Mouse (Mus musculus): ENCODE results near the gene Pam.

Gene Pam

GRCm38 (mm10) chr1:98095246-98095990, at the start of gene Pam:
TSS of gene Pam (minus strand) at chr1:98095646.
- peak; percentile 87 for DNase-seq (ENCODE audit: low spot score)

DNA sequence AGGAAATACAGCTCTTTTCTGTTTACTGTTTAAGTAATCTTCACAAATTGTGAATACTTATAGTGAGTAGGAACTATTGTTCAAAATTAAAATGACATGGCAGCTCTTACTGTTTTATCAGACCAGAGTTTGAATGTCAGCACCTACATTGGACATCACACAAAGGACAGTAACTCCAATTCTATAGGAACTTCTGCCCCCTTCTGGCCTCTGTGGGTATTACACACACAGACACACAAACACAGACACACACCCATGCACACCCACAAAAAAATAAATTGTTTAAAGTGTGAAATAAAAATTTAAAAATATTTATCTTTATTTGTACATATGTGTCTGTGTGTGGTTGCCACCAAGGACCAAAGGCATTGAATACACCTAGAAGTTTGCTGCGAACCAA, 49.4 kb upstream of the Pam start:
- DNase-seq (ENCODE audit: low spot score): no peak

GRCm38 (mm10) chr1:98131244-98131643, 35.8 kb upstream of the Pam start:
- no peak for DNase-seq (ENCODE audit: low spot score)

DNA sequence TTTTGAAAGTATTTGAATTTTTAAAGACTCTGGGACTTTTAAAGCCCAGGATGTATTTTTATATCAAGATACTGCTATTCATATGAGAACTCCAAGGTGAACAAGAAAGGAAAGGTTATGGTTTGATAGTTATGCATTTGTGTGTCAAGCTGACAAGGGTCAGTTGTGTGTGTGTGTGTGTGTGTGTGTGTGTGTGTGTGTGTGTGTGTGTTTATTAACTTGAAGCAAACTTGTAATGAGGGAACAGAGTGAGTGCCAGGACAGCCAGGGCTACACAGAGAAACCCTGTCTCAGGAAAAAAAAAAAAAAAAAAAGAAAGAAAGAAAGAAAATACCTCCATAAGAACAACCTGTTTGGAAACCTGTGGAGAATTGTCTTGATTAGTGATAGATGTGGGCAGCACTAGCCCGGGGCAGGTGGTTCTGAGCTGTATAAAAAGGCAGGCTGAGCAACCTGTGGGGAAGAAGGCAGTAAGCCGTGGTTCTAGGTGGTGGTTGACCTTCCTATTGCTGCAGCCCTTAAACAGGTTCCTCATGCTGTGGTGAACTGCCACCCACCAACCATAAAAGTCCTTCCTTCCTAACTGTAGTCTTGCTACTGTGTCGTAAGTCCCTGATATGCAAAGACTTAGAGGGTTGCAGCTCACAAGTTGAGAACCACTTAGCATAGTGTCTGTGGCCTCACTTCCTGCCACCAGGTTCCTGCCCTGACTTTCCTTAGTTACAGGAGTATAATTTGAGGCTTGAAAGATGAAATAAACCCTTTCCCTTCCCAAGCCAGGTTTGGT, 34.3 kb upstream of the Pam start:
- DNase-seq (ENCODE audit: low spot score): no peak

DNA sequence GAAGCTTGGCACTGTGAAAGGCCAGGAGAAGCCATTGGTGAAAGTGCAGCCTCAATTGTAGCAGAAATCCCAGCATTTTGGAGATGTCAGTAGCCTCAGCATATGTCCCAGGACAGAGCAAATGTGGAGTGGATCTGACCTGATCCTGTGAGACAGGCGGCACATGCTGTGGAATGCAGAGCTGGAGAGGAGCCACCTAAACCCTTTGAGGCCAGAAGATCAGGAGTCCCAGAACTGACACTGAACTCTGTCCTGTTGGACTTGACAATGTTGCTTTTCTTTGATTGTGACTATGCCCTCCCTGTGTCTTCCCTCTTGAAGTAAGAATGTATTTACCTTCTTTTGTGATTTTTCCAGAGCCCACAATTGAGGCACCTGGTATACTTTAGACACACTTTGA, 33.7 kb upstream of the Pam start:
- no peak for DNase-seq (ENCODE audit: low spot score)

DNA sequence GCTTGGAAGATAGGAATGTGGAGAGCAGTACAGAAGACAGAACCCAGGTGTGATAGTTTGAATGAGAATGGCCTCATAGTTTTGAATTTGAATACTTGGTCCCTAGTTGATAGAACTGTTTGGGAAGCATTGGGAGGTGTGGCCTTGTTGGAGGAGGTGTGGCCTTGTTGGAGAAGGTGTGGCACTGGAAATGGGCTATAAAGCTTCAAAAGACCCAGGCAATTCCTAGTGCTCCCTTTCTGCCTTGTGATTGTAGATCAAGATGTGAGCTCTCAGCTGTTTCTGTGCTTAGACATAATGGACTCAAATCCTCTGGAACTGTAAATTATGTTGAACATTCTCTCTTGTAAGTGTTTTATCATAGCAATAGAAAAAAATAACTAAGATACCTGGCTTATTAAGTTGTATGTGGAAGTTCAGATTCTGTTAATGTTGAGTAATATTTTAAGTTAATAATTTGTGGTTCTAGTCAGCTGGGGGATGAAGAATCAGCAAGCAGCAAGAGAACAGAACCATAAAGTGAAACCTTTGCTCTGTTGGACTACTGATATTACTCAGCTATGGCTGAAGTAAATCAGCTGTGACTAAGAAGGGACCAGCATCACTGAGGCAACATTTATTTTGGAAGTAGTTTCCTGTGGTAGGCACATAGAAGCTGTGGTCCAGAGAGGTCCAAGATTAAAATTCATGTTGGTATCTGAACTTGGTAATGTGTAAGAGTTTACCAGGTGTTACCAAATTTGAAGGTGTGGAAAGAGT, 33.1 kb upstream of the Pam start:
- DNase-seq (ENCODE audit: low spot score): no peak

DNA sequence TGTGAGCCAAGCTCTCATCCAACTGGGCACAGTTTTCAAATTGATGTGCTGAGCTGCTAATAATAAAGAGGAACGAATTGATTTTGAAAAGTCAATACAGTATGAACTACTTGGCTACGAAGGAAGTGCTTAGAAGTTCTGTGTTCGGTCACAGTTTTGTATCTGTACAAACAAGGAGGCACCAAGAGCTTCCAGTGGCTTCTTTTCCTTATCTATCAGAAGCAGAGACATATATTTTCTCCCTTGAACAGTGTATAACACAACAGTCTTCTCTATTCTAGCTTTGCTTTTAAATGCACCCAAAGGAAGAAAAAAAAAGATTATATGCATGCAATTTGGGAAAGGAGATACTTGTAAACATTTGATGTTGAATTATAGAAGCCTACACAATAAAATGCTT, 30.8 kb upstream of the Pam start:
- no peak for DNase-seq (ENCODE audit: low spot score)

GRCm38 (mm10) chr1:98124727-98125126, 29.3 kb upstream of the Pam start:
- DNase-seq (ENCODE audit: low spot score): no peak

- no peak for DNase-seq (ENCODE audit: low spot score)
Observed at GRCm38 (mm10) chr1:98119595-98119994, 24.1 kb upstream of the Pam start.

- no peak for DNase-seq (ENCODE audit: low spot score)
Observed at GRCm38 (mm10) chr1:98107599-98107998, 12.2 kb upstream of the Pam start.

DNA sequence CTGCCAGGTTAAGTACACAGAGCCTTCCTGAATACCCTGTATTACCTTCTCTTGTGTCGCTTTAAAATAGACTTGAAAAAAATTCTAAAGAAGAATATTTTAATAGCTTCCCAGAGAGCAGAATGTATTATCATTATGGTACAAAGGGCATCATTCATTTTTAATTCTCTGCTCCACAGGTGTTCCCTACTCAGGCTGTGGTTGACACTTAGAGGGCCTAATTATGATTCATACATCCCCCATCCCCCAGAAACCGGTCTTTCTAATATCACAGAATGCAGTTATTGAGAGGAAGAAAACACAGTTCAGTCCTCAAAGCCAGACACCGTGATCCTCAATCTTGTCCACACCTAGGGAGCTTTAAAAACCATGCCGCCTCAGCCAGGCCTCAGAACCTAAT, 4.0 kb upstream of the Pam start:
- DNase-seq (ENCODE audit: low spot score): no peak

DNA sequence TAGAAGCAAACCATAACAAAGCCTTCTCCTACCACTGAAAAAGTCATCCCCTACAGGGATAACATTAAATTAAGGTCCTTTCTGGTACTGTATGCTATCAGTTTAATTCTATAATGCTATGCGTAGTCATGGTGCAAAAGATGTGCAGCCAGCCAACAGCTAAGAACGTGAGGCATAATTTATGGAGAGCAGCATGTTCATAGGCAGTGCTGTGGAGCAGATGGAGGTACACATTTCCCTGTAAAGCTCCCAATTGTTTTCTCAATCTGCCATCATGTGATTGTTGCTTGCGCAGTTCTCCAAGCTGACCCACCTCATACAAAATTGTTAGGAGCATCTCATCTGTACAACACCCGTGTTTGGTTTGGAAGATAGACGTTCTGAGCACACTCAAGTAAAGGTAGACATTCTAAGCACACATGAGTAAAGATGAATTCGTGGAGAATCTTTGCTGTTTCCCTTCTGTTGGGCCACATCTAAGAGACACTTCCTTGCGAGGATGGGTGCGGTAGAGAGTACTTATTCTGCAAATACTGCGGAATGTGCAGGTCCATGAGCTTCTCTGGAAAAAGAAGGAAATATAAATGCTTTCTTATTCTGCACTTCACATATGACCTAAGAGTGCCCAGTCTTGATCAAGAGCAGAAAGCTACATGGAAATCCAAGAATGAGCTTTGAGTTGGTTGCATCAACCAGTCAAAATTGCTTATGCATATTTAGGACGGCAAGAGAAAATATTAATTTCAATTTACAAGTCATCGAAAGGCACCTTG, 2.7 kb upstream of the Pam start:
- no peak for DNase-seq (ENCODE audit: low spot score)

DNA sequence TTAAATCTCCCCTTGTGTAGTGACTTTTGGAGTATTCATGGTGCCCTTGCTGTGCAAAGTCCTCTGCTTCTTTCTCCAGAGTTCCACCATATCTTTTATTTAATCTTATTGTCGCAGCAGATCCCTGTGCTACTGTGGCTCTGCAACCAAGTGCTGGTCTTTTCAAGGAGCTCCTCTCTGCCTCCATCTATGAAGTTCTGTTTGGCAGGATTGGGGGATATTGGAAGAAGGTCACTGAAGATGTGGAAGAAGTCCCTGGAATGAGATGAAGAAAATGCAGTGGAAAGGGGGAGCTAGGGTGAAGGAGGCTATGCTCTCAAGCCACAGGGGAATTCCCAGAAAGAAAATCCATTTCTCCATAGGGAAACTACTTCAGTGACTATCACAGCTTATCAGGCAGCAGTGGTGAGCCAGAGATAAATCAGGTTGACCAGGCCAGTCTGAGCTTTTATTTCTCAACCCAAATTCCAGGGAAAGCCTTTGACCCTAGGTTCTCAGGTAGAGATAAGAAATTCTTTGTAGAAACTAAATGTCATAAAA, 1.0 kb upstream of the Pam start:
- DNase-seq (ENCODE audit: low spot score): peak; percentile 63

- peak; percentile 27 for DNase-seq (ENCODE audit: low spot score)
Observed at GRCm38 (mm10) chr1:98095991-98096330, 515 bp upstream of the Pam start.

- no peak for DNase-seq (ENCODE audit: low spot score)
Observed at GRCm38 (mm10) chr1:98094811-98095245, 618 bp downstream of the Pam start.

DNA sequence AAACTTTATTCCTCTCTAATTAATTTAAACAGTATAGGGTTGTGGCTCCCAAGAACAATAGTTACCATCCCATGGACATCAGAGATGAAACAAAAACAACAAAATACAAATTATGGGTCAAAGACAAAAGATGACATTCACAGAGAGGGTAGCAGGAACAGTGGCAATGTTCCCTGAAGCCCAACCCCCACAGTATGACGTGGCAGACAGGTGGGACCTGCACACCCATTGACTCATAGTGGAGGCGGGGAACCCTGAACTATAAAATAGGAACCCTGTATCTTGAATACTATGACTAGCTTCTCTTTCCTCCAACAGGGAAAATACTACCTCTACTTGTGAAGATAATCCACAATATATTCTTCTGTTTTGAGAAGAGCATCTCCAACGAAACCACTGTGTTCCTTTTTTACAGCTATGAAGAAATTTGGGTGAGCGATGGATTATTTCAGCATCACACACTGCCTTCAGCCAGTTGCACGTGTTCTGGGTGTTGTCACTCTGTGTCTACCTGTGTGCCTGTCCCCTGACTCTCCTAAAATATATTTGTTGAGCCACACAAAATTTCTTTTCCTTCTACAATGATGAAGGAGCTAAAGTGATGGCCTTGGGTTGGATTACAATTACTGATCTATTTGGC, 6.0 kb downstream of the Pam start:
- DNase-seq (ENCODE audit: low spot score): no peak

DNA sequence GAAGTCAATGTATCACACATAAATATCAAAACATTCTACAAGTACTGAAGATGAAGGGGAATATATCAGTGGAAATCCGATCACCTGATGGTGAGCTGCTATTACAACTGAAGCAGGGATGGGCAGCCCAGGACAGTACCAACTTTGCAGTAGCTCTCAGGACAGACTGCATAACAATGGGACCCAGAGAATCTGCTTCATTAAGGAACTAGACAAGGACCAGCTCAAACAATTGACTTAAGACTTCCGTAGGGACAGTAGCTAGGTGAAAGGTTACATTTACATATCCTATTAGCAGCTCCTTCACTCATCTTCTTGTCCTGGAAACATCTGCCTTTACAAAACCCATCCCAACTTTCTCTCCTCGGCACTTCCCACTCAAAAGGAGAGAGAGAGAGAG, 9.0 kb downstream of the Pam start:
- DNase-seq (ENCODE audit: low spot score): no peak

- DNase-seq (ENCODE audit: low spot score): no peak
Observed at GRCm38 (mm10) chr1:98084596-98085274, 10.7 kb downstream of the Pam start.

DNA sequence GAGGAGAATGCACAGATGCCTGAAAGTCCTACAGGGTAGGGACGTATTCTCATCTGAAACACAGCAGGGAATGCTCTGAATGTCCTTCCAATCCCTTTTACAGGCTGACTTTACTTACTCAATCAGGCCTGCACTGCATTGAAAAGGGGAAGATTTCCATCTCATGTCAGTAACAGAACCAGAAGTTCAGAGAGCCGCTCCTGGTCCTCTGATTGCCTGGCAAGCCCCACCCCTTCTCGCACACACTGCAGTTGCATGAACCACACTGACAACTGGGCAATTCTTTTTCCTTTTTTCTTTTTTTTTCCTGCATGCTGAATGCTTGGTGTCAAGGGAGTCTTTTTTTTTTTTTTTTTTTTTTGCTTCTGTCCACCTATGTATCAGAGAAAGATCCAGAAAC, 11.9 kb downstream of the Pam start:
- DNase-seq (ENCODE audit: low spot score): no peak

DNA sequence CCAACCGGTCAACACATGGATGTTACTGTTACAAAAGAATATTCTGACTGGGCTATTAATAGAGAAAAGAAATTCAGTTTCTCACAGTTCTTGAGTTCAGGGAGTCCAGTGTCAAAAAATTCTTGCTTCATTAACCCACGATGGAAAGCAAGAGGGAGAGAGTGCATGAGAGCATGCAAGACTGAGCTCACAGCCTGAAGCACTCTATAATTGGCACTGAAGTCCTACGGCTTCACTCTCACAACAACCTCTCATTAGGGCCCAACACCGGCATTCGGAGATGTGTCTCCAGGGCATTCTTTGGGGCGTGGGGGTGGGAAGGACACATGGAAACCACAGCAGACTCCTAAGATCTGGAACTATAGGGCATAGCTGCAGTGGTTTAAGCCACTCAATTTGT, 12.5 kb downstream of the Pam start:
- no peak for DNase-seq (ENCODE audit: low spot score)

GRCm38 (mm10) chr1:98080431-98080830, 15.0 kb downstream of the Pam start:
- no peak for DNase-seq (ENCODE audit: low spot score)

All from yolk sac, embryonic 10.5 days (tissue).